Mouse (Mus musculus): ENCODE data around the gene Zfp217. TPM values are rescaled to one million over a fixed set of nuclear protein-coding genes. Genes with fewer than 3 reads are reported as not detected.
A peak's percentile ranks its signal among the peaks of the same experiment; 100 is the strongest.

The Zfp217 gene
- 5.1 and 5.4 TPM in 2 replicates for polyA plus RNA-seq (2014; fragmentation: Nextera tagmentation; extraction: Ambion mirVana)

GRCm38 (mm10) chr2:170147661-170148153 lies at the start of gene Zfp217:
Gene Zfp217 (minus strand): TSS chr2:170148103.
- Histone ChIP-seq H3K36me3 (ENCODE audit: control insufficient read depth, insufficient read depth, low read length) (no peaks in the 10 kb centered on the region), H3K9me3 (ENCODE audit: control insufficient read depth, low read length) (no peaks in the 10 kb centered on the region), H3K27ac (ENCODE audit: low read depth, low read length) (peak within 1 kb of the TSS; percentile 33), H3K4me2 (peak within 1 kb of the TSS; percentile 65), H3K4me1 (replicated peaks; ENCODE audit: control insufficient read depth, insufficient read depth, low read length) (peaks cover 36% of the 10 kb centered on the region), H3K27me3 (replicated peaks; ENCODE audit: control insufficient read depth, insufficient read depth, low read length) (no peaks in the 10 kb centered on the region), H3K9ac (ENCODE audit: low read depth, low read length) (peak within 1 kb of the TSS; percentile 45; the same call in 1 of the 2 replicates), H3K4me3 (ENCODE audit: low read depth, low read length) (peak within 1 kb of the TSS; percentile 36)
- 27% methylated on average over 14 of the region's 14 CpGs for WGBS
- DNase-seq (ENCODE audit: low spot score) (no peak), ATAC-seq (replicated peaks; ENCODE audit: low FRiP score) (no peak; the same call in 1 of the 2 replicates)

- Histone ChIP-seq H3K27ac (ENCODE audit: low read depth, low read length) (no peak overlapping the region), H3K4me2 (no peak overlapping the region), H3K4me1 (replicated peaks; ENCODE audit: control insufficient read depth, insufficient read depth, low read length) (peaks cover 13% of the 10 kb centered on the region), H3K4me3 (ENCODE audit: low read depth, low read length) (no peak overlapping the region), H3K9ac (ENCODE audit: low read depth, low read length) (no peak overlapping the region), H3K9me3 (ENCODE audit: control insufficient read depth, low read length) (no peaks in the 10 kb centered on the region), H3K27me3 (replicated peaks; ENCODE audit: control insufficient read depth, insufficient read depth, low read length) (no peaks in the 10 kb centered on the region), H3K36me3 (ENCODE audit: control insufficient read depth, insufficient read depth, low read length) (no peaks in the 10 kb centered on the region)
- no peak for ATAC-seq (replicated peaks; ENCODE audit: low FRiP score)
- 66% methylated on average over 13 of the region's 13 CpGs for WGBS
- DNase-seq (ENCODE audit: low spot score): no peak
Observed at GRCm38 (mm10) chr2:170195542-170196089, 47.7 kb upstream of the Zfp217 start.

- Histone ChIP-seq H3K9me3 (ENCODE audit: control insufficient read depth, low read length) (no peaks in the 10 kb centered on the region), H3K4me1 (replicated peaks; ENCODE audit: control insufficient read depth, insufficient read depth, low read length) (peaks cover 13% of the 10 kb centered on the region), H3K36me3 (ENCODE audit: control insufficient read depth, insufficient read depth, low read length) (no peaks in the 10 kb centered on the region), H3K9ac (ENCODE audit: low read depth, low read length) (no peak overlapping the region), H3K27ac (ENCODE audit: low read depth, low read length) (no peak overlapping the region), H3K27me3 (replicated peaks; ENCODE audit: control insufficient read depth, insufficient read depth, low read length) (no peaks in the 10 kb centered on the region), H3K4me2 (no peak overlapping the region), H3K4me3 (ENCODE audit: low read depth, low read length) (no peak overlapping the region)
- DNase-seq (ENCODE audit: low spot score) (no peak), ATAC-seq (replicated peaks; ENCODE audit: low FRiP score) (no peak)
- 93% methylated on average over 12 of the region's 12 CpGs for WGBS
Observed at GRCm38 (mm10) chr2:170194845-170195244, 46.9 kb upstream of the Zfp217 start.

GRCm38 (mm10) chr2:170193850-170194249 lies 45.9 kb upstream of the Zfp217 start:
- no peaks in the 10 kb centered on the region for H3K9me3 ChIP-seq (ENCODE audit: control insufficient read depth, low read length)
- ATAC-seq (replicated peaks; ENCODE audit: low FRiP score): no peak
- DNase-seq (ENCODE audit: low spot score): no peak
- no peak overlapping the region for H3K4me3 ChIP-seq (ENCODE audit: low read depth, low read length)
- H3K4me1 ChIP-seq (replicated peaks; ENCODE audit: control insufficient read depth, insufficient read depth, low read length): peaks cover 13% of the 10 kb centered on the region
- H3K36me3 ChIP-seq (ENCODE audit: control insufficient read depth, insufficient read depth, low read length): no peaks in the 10 kb centered on the region
- no peaks in the 10 kb centered on the region for H3K27me3 ChIP-seq (replicated peaks; ENCODE audit: control insufficient read depth, insufficient read depth, low read length)
- H3K4me2 ChIP-seq: peak overlapping the region; percentile 54
- H3K9ac ChIP-seq (ENCODE audit: low read depth, low read length): peak overlapping the region; percentile 34; the same call in 1 of the 2 replicates
- WGBS: 39% methylated on average over 6 of the region's 6 CpGs
- H3K27ac ChIP-seq (ENCODE audit: low read depth, low read length): peak overlapping the region; percentile 42; the same call in 1 of the 2 replicates

- DNase-seq (ENCODE audit: low spot score): no peak
- 4% methylated on average over 10 of the region's 10 CpGs for WGBS
Observed at GRCm38 (mm10) chr2:170193211-170193610, 45.3 kb upstream of the Zfp217 start.

GRCm38 (mm10) chr2:170192731-170193149 lies 44.8 kb upstream of the Zfp217 start:
- Histone ChIP-seq H3K4me1 (replicated peaks; ENCODE audit: control insufficient read depth, insufficient read depth, low read length) (peaks cover 13% of the 10 kb centered on the region), H3K36me3 (ENCODE audit: control insufficient read depth, insufficient read depth, low read length) (no peaks in the 10 kb centered on the region), H3K9ac (ENCODE audit: low read depth, low read length) (peak overlapping the region; percentile 17), H3K9me3 (ENCODE audit: control insufficient read depth, low read length) (no peaks in the 10 kb centered on the region), H3K4me3 (ENCODE audit: low read depth, low read length) (0 out of 2 replicates have a peak overlapping the region, but pooled peaks have one; percentile 14), H3K4me2 (peak overlapping the region; percentile 54), H3K27me3 (replicated peaks; ENCODE audit: control insufficient read depth, insufficient read depth, low read length) (no peaks in the 10 kb centered on the region), H3K27ac (ENCODE audit: low read depth, low read length) (peak overlapping the region; percentile 63)
- ATAC-seq (replicated peaks; ENCODE audit: low FRiP score): peak; percentile 76
- no peak for DNase-seq (ENCODE audit: low spot score)
- WGBS: 25% methylated on average over 7 of the region's 7 CpGs

More at GRCm38 (mm10) chr2:170193211-170193610, 45.3 kb upstream of the Zfp217 start:
- H3K9me3 ChIP-seq (ENCODE audit: control insufficient read depth, low read length): no peaks in the 10 kb centered on the region
- H3K27ac ChIP-seq (ENCODE audit: low read depth, low read length): peak overlapping the region; percentile 63; the same call in 1 of the 2 replicates
- H3K4me3 ChIP-seq (ENCODE audit: low read depth, low read length): 0 out of 2 replicates have a peak overlapping the region, but pooled peaks have one; percentile 14
- no peaks in the 10 kb centered on the region for H3K36me3 ChIP-seq (ENCODE audit: control insufficient read depth, insufficient read depth, low read length)
- ATAC-seq (replicated peaks; ENCODE audit: low FRiP score): peak; percentile 61
- H3K4me1 ChIP-seq (replicated peaks; ENCODE audit: control insufficient read depth, insufficient read depth, low read length): peaks cover 13% of the 10 kb centered on the region
- H3K9ac ChIP-seq (ENCODE audit: low read depth, low read length): peak overlapping the region; percentile 60
- H3K4me2 ChIP-seq: peak overlapping the region; percentile 54
- no peaks in the 10 kb centered on the region for H3K27me3 ChIP-seq (replicated peaks; ENCODE audit: control insufficient read depth, insufficient read depth, low read length)

- WGBS: 84% methylated on average over 7 of the region's 7 CpGs
Observed at GRCm38 (mm10) chr2:170188721-170189120, 40.8 kb upstream of the Zfp217 start.

GRCm38 (mm10) chr2:170185137-170185837 lies 37.4 kb upstream of the Zfp217 start:
- 51% methylated on average over 4 of the region's 4 CpGs for WGBS
- no peaks in the 10 kb centered on the region for H3K9me3 ChIP-seq (ENCODE audit: control insufficient read depth, low read length)
- no peak for DNase-seq (ENCODE audit: low spot score)
- H3K9ac ChIP-seq (ENCODE audit: low read depth, low read length): peak overlapping the region; percentile 63
- ATAC-seq (replicated peaks; ENCODE audit: low FRiP score): peak; percentile 33; the same call in 1 of the 2 replicates
- H3K4me3 ChIP-seq (ENCODE audit: low read depth, low read length): peak overlapping the region; percentile 61
- H3K36me3 ChIP-seq (ENCODE audit: control insufficient read depth, insufficient read depth, low read length): no peaks in the 10 kb centered on the region
- H3K4me2 ChIP-seq: peak overlapping the region; percentile 78
- peaks cover 3% of the 10 kb centered on the region; the same call in 1 of the 2 replicates for H3K4me1 ChIP-seq (replicated peaks; ENCODE audit: control insufficient read depth, insufficient read depth, low read length)
- peak overlapping the region; percentile 36; the same call in 1 of the 2 replicates for H3K27ac ChIP-seq (ENCODE audit: low read depth, low read length)
- no peaks in the 10 kb centered on the region for H3K27me3 ChIP-seq (replicated peaks; ENCODE audit: control insufficient read depth, insufficient read depth, low read length)

More at GRCm38 (mm10) chr2:170188721-170189120, 40.8 kb upstream of the Zfp217 start:
- H3K4me2 ChIP-seq: no peak overlapping the region
- no peak overlapping the region for H3K9ac ChIP-seq (ENCODE audit: low read depth, low read length)
- no peak overlapping the region for H3K27ac ChIP-seq (ENCODE audit: low read depth, low read length)
- no peaks in the 10 kb centered on the region for H3K27me3 ChIP-seq (replicated peaks; ENCODE audit: control insufficient read depth, insufficient read depth, low read length)
- no peaks in the 10 kb centered on the region for H3K9me3 ChIP-seq (ENCODE audit: control insufficient read depth, low read length)
- H3K4me1 ChIP-seq (replicated peaks; ENCODE audit: control insufficient read depth, insufficient read depth, low read length): peaks cover 12% of the 10 kb centered on the region
- ATAC-seq (replicated peaks; ENCODE audit: low FRiP score) (no peak), DNase-seq (ENCODE audit: low spot score) (no peak)
- H3K4me3 ChIP-seq (ENCODE audit: low read depth, low read length): no peak overlapping the region
- H3K36me3 ChIP-seq (ENCODE audit: control insufficient read depth, insufficient read depth, low read length): no peaks in the 10 kb centered on the region
